Comparison of ENCODE assay signal across 14 mouse cellular contexts in genomic region chr6:50933510-50933909, GRCm38 (mm10).
A peak's percentile ranks its signal among the peaks of the same experiment; 100 is the strongest.
DNase-seq lines count a peak whose midpoint lies in the region; ATAC-seq lines count a peak whose summit lies in the region.
"Had no signal": no experiment of that assay in that cellular context is flagged by ENCODE, and none has a peak within 500 bp of the region (broad histone marks: within the 10 kb centered on the region; RNA-seq: fewer than 3 reads in every experiment).

No protein-coding gene starts in this region.

- H3K4me3 ChIP-seq in hindbrain, embryonic 10.5 days: no peak overlapping the region
- no peak overlapping the region for H3K4me3 ChIP-seq in hindbrain, embryonic 12.5 days
- no peak overlapping the region for H3K4me3 ChIP-seq in hindbrain, embryonic 15.5 days
- no peak overlapping the region for H3K4me3 ChIP-seq in heart, embryonic 12.5 days
- H3K4me3 ChIP-seq: stomach, embryonic 15.5 days had no signal

- no peaks in the 10 kb centered on the region; the same call in 1 of the 2 replicates for H3K27me3 ChIP-seq in hindbrain, embryonic 10.5 days (ENCODE audit: insufficient read depth, poor library complexity, severe bottlenecking)
- H3K27me3 ChIP-seq in hindbrain, embryonic 12.5 days: no peaks in the 10 kb centered on the region
- no peaks in the 10 kb centered on the region for H3K27me3 ChIP-seq in hindbrain, embryonic 15.5 days
- peaks cover 25% of the 10 kb centered on the region for H3K27me3 ChIP-seq in heart, embryonic 12.5 days (replicated peaks)

- peaks cover 14% of the 10 kb centered on the region for H3K4me1 ChIP-seq in hindbrain, embryonic 10.5 days (replicated peaks)
- H3K4me1 ChIP-seq in hindbrain, embryonic 12.5 days: peaks cover 7% of the 10 kb centered on the region
- peaks cover 27% of the 10 kb centered on the region for H3K4me1 ChIP-seq in hindbrain, embryonic 15.5 days (replicated peaks)
- no peaks in the 10 kb centered on the region for H3K4me1 ChIP-seq in heart, embryonic 12.5 days (replicated peaks)
- H3K4me1 ChIP-seq: stomach, embryonic 15.5 days had no signal

- WGBS in hindbrain, embryonic 10.5 days: 93% methylated on average over 6 of the region's 6 CpGs
- 92% methylated on average over 6 of the region's 6 CpGs for WGBS in hindbrain, embryonic 12.5 days
- WGBS in hindbrain, embryonic 15.5 days: 69% methylated on average over 6 of the region's 6 CpGs
- WGBS in heart, embryonic 12.5 days: 84% methylated on average over 6 of the region's 6 CpGs

- H3K9me3 ChIP-seq in hindbrain, embryonic 10.5 days: no peaks in the 10 kb centered on the region
- no peaks in the 10 kb centered on the region for H3K9me3 ChIP-seq in hindbrain, embryonic 12.5 days (replicated peaks)
- H3K9me3 ChIP-seq in hindbrain, embryonic 15.5 days: no peaks in the 10 kb centered on the region
- H3K9me3 ChIP-seq in heart, embryonic 12.5 days (replicated peaks): no peaks in the 10 kb centered on the region
- H3K9me3 ChIP-seq: stomach, embryonic 15.5 days had no signal

- no peaks in the 10 kb centered on the region for H3K36me3 ChIP-seq in hindbrain, embryonic 10.5 days
- no peaks in the 10 kb centered on the region for H3K36me3 ChIP-seq in hindbrain, embryonic 12.5 days
- no peaks in the 10 kb centered on the region for H3K36me3 ChIP-seq in hindbrain, embryonic 15.5 days
- H3K36me3 ChIP-seq in heart, embryonic 12.5 days: no peaks in the 10 kb centered on the region
- H3K36me3 ChIP-seq: stomach, embryonic 15.5 days had no signal

- DNase-seq in hindbrain, embryonic 10.5 days (ENCODE audit: low spot score): no peak
- peak; percentile 78 to 82 for DNase-seq in cerebellum, postnatal 25 days
- no peak for DNase-seq in retina, embryonic 14.5 days (ENCODE audit: low spot score)
- DNase-seq: embryo, embryonic 11 days; gastrocnemius, postnatal 14 days; lung, embryonic 14.5 days; thymus, postnatal 25 days had no signal

- no peak for ATAC-seq in hindbrain, embryonic 12.5 days (ENCODE audit: low FRiP score)
- ATAC-seq in cerebellum, adult (ENCODE audit: insufficient number of reproducible peaks, low FRiP score, low TSS enrichment): peak; percentile 71
- peak; percentile 59; the same call in 1 of the 2 replicates for ATAC-seq in hindbrain, embryonic 15.5 days (ENCODE audit: low FRiP score, low read depth)
- ATAC-seq in megakaryocyte progenitor cell, adult 5-6 weeks (replicated peaks; ENCODE audit: poor library complexity): no peak
- ATAC-seq in heart, embryonic 12.5 days (ENCODE audit: insufficient number of reproducible peaks, low FRiP score): no peak
- ATAC-seq: Patski had no signal

- no peak overlapping the region for H3K4me2 ChIP-seq in hindbrain, embryonic 12.5 days (replicated peaks)
- H3K4me2 ChIP-seq in hindbrain, embryonic 15.5 days: no peak overlapping the region
- no peak overlapping the region for H3K4me2 ChIP-seq in heart, embryonic 12.5 days
- H3K4me2 ChIP-seq: lung, embryonic 14.5 days; stomach, embryonic 15.5 days had no signal

- H3K27ac ChIP-seq in hindbrain, embryonic 10.5 days: peak overlapping the region; percentile 51
- H3K27ac ChIP-seq in hindbrain, embryonic 12.5 days: no peak overlapping the region
- H3K27ac ChIP-seq in hindbrain, embryonic 15.5 days (replicated peaks): peak overlapping the region; percentile 68
- H3K27ac ChIP-seq in heart, embryonic 12.5 days (ENCODE audit: poor library complexity, severe bottlenecking): no peak overlapping the region
- H3K27ac ChIP-seq: stomach, embryonic 15.5 days had no signal

- no peak overlapping the region for H3K9ac ChIP-seq in hindbrain, embryonic 12.5 days
- H3K9ac ChIP-seq in hindbrain, embryonic 15.5 days: no peak overlapping the region
- H3K9ac ChIP-seq in heart, embryonic 12.5 days: no peak overlapping the region
- H3K9ac ChIP-seq: lung, embryonic 14.5 days; stomach, embryonic 15.5 days had no signal

Comparison
In these comparisons a context has a peak if more than half of its experiments do, and no peak if none do; other contexts are left out.
1. H3K27ac ChIP-seq: peak in hindbrain, embryonic 10.5 days (single experiment) and hindbrain, embryonic 15.5 days (single experiment); none in hindbrain, embryonic 12.5 days (single experiment) and heart, embryonic 12.5 days (single experiment).
2. ATAC-seq: peak in cerebellum, adult (single experiment) and hindbrain, embryonic 15.5 days (single experiment); none in hindbrain, embryonic 12.5 days (single experiment), megakaryocyte progenitor cell, adult 5-6 weeks (single experiment) and heart, embryonic 12.5 days (single experiment).
3. DNase-seq: peak in cerebellum, postnatal 25 days (2 of 2); none in hindbrain, embryonic 10.5 days (single experiment) and retina, embryonic 14.5 days (single experiment).